Mouse (Mus musculus) hindbrain, embryonic 11.5 days (tissue): ENCODE results near the gene Arhgap9. TPM values are rescaled to one million over a fixed set of nuclear protein-coding genes. Genes with fewer than 3 reads are reported as not detected.

Experiments
- ATAC-seq: fragments of 200-750 bp; cut with Nextera tagmentation; 2 replicates; pipeline ENCODE4 v1.8.0; 2017; ENCODE audit warnings: mild to moderate bottlenecking, moderate TSS enrichment, moderate library complexity; ENCODE audit not compliant: low FRiP score
- DNase-seq: peaks from one replicate; pipeline ENCODE4 v3.0.0-alpha.2; 2015; ENCODE audit warnings: low spot score
- H3K27ac ChIP-seq: fragments of 300-500 bp; sonication (generic); 2 replicates; pipeline ENCODE4 v1.5.1; 2014; ENCODE audit warnings: mild to moderate bottlenecking, low read depth, low read length
- H3K27me3 ChIP-seq: fragments of 300-500 bp; sonication (generic); 2 replicates; pipeline ENCODE4 v1.6.1; 2014; ENCODE audit warnings: mild to moderate bottlenecking, low read length, moderate library complexity, mixed read lengths; ENCODE audit not compliant: control insufficient read depth, insufficient read depth
- H3K36me3 ChIP-seq: fragments of 300-500 bp; sonication (generic); 2 replicates; pipeline ENCODE4 v1.6.1; 2014; ENCODE audit warnings: mild to moderate bottlenecking, low read length, moderate library complexity, mixed read lengths; ENCODE audit not compliant: control insufficient read depth, insufficient read depth
- H3K4me1 ChIP-seq: fragments of 300-500 bp; sonication (generic); replicated peaks from 2 replicates; pipeline ENCODE4 v1.6.1; 2014; ENCODE audit warnings: low read length, mixed read lengths; ENCODE audit not compliant: control insufficient read depth, insufficient read depth
- H3K4me2 ChIP-seq: fragments of 300-500 bp; sonication (generic); replicated peaks from 2 replicates; pipeline ENCODE4 v1.6.1; 2014; ENCODE audit warnings: mild to moderate bottlenecking, low read depth, low read length
- H3K4me3 ChIP-seq: fragments of 300-500 bp; sonication (generic); 2 replicates; pipeline ENCODE4 v1.5.1; 2014; ENCODE audit warnings: low read depth, low read length
- H3K9ac ChIP-seq: fragments of 300-500 bp; sonication (generic); 2 replicates; pipeline ENCODE4 v1.6.1; 2014; ENCODE audit warnings: low read depth, low read length
- H3K9me3 ChIP-seq: fragments of 300-500 bp; sonication (generic); 2 replicates; pipeline ENCODE4 v1.6.1; 2016; ENCODE audit warnings: low read length; ENCODE audit not compliant: control insufficient read depth
- WGBS: fragments of 180-500 bp; shearing (Covaris S2); extraction: QIAGEN DNeasy Blood & Tissue Kit; methylation state at CpG from one replicate; pipeline ENCODE4 v1.1.7; 2014; 5-methylcytosine and 5-hydroxymethylcytosine counted together
- polyA plus RNA-seq: library from polyadenylated mRNA; unstranded; fragments of >200 nt; fragmentation: Nextera tagmentation; extraction: Ambion mirVana; gene quantifications from 2 replicates; pipeline ENCODE4 v1.2.1, GENCODE M21; 2014

Arhgap9 gene
- polyA plus RNA-seq, 1 experiment from 2014 or later, result 2.2 TPM

- 75% methylated on average over 5 of the region's 5 CpGs for WGBS
- peaks cover 15% of the 10 kb centered on the region for H3K4me1 ChIP-seq
- H3K4me2 ChIP-seq, result no peak overlapping the region
- no peaks in the 10 kb centered on the region for H3K9me3 ChIP-seq
- ATAC-seq (no peak), DNase-seq (no peak)
- H3K27ac ChIP-seq, result no peak overlapping the region
- no peak overlapping the region for H3K4me3 ChIP-seq
- H3K36me3 ChIP-seq, result no peaks in the 10 kb centered on the region
- no peak overlapping the region for H3K9ac ChIP-seq
- peaks cover 15% of the 10 kb centered on the region for H3K27me3 ChIP-seq
Observed at GRCm38 (mm10) chr10:127336952-127337351, 15.2 kb downstream of the Arhgap9 start.

GRCm38 (mm10) chr10:127337536-127338099, 15.9 kb downstream of the Arhgap9 start:
- DNase-seq, result no peak
- 79% methylated on average over 6 of the region's 6 CpGs for WGBS
- H3K9ac ChIP-seq, result no peak overlapping the region

GRCm38 (mm10) chr10:127338930-127339682, 17.3 kb downstream of the Arhgap9 start:
- peak overlapping the region; percentile 33 for H3K4me3 ChIP-seq
- ATAC-seq (peak; percentile 64), DNase-seq (peak; percentile 92)
- no peaks in the 10 kb centered on the region for H3K36me3 ChIP-seq
- no peaks in the 10 kb centered on the region for H3K9me3 ChIP-seq
- peak overlapping the region; percentile 56 for H3K27ac ChIP-seq
- peak overlapping the region; percentile 63 for H3K4me2 ChIP-seq
- peaks cover 16% of the 10 kb centered on the region for H3K4me1 ChIP-seq
- H3K27me3 ChIP-seq, result peaks cover 15% of the 10 kb centered on the region
- WGBS, result under 1% methylated on average over 31 of the region's 31 CpGs
- no peak overlapping the region for H3K9ac ChIP-seq

More at GRCm38 (mm10) chr10:127337536-127338099, 15.9 kb downstream of the Arhgap9 start:
- H3K9me3 ChIP-seq, result no peaks in the 10 kb centered on the region
- peaks cover 16% of the 10 kb centered on the region for H3K4me1 ChIP-seq
- no peak overlapping the region for H3K4me3 ChIP-seq
- no peaks in the 10 kb centered on the region for H3K36me3 ChIP-seq
- no peak overlapping the region for H3K27ac ChIP-seq
- no peak for ATAC-seq
- no peak overlapping the region for H3K4me2 ChIP-seq
- H3K27me3 ChIP-seq, result peaks cover 15% of the 10 kb centered on the region

- peak; percentile 77 for DNase-seq
- Histone ChIP-seq H3K36me3 (no peaks in the 10 kb centered on the region), H3K27ac (peak overlapping the region; percentile 56), H3K4me3 (peak overlapping the region; percentile 33), H3K9me3 (no peaks in the 10 kb centered on the region), H3K9ac (peak overlapping the region; percentile 15; the same call in 1 of the 2 replicates), H3K4me1 (peaks cover 16% of the 10 kb centered on the region), H3K4me2 (peak overlapping the region; percentile 63), H3K27me3 (peaks cover 15% of the 10 kb centered on the region)
- WGBS, result under 1% methylated on average over 40 of the region's 42 CpGs
- ATAC-seq, result peak; percentile 61
Observed at GRCm38 (mm10) chr10:127339683-127340576, 18.2 kb downstream of the Arhgap9 start.

GRCm38 (mm10) chr10:127340577-127341359, 19.0 kb downstream of the Arhgap9 start:
- peak; percentile 13; the same call in 1 of the 2 replicates for ATAC-seq

GRCm38 (mm10) chr10:127341360-127341690, 19.6 kb downstream of the Arhgap9 start:
- Histone ChIP-seq H3K9me3 (no peaks in the 10 kb centered on the region), H3K9ac (peak overlapping the region; percentile 7; the same call in 1 of the 2 replicates), H3K36me3 (no peaks in the 10 kb centered on the region), H3K4me3 (peak overlapping the region; percentile 33), H3K4me2 (peak overlapping the region; percentile 63), H3K27ac (0 out of 2 replicates have a peak overlapping the region, but pooled peaks have one; percentile 4), H3K27me3 (peaks cover 15% of the 10 kb centered on the region), H3K4me1 (peaks cover 16% of the 10 kb centered on the region)
- 0% methylated on average over 1 of the region's 11 CpGs for WGBS
- DNase-seq, result peak; percentile 50
- ATAC-seq, result no peak

More at GRCm38 (mm10) chr10:127340577-127341359, 19.0 kb downstream of the Arhgap9 start:
- H3K4me3 ChIP-seq, result peak overlapping the region; percentile 33
- H3K27ac ChIP-seq, result no peak overlapping the region
- H3K9ac ChIP-seq, result peak overlapping the region; percentile 15; the same call in 1 of the 2 replicates
- H3K9me3 ChIP-seq, result no peaks in the 10 kb centered on the region
- DNase-seq, result peak; percentile 42
- peak overlapping the region; percentile 63 for H3K4me2 ChIP-seq
- H3K4me1 ChIP-seq, result peaks cover 16% of the 10 kb centered on the region
- WGBS, result under 1% methylated on average over 25 of the region's 27 CpGs
- peaks cover 15% of the 10 kb centered on the region for H3K27me3 ChIP-seq
- no peaks in the 10 kb centered on the region for H3K36me3 ChIP-seq

GRCm38 (mm10) chr10:127341891-127342639, 20.3 kb downstream of the Arhgap9 start, which contains the start of gene Gli1:
Gene Gli1, minus strand, starts transcription at chr10:127341974.
- H3K27ac ChIP-seq, result 0 out of 2 replicates have a peak within 1 kb of the TSS, but pooled peaks have one; percentile 4
- WGBS, result under 1% methylated on average over 29 of the region's 29 CpGs
- H3K4me1 ChIP-seq, result peaks cover 16% of the 10 kb centered on the region
- DNase-seq (peak; percentile 94), ATAC-seq (no peak; the same call in 1 of the 2 replicates)
- peak within 1 kb of the TSS; percentile 33 for H3K4me3 ChIP-seq
- H3K27me3 ChIP-seq, result peaks cover 15% of the 10 kb centered on the region
- H3K9ac ChIP-seq, result peak within 1 kb of the TSS; percentile 15; the same call in 1 of the 2 replicates
- peak within 1 kb of the TSS; percentile 63 for H3K4me2 ChIP-seq
- no peaks in the 10 kb centered on the region for H3K9me3 ChIP-seq
- H3K36me3 ChIP-seq, result no peaks in the 10 kb centered on the region
